Mouse (Mus musculus): ENCODE data around the gene Lypd4. TPM values are rescaled to one million over a fixed set of nuclear protein-coding genes. Genes with fewer than 3 reads are reported as not detected.
A peak's percentile ranks its signal among the peaks of the same experiment; 100 is the strongest.

Gene Lypd4
- polyA plus RNA-seq, 2 experiments: not detected

GRCm38 (mm10) chr7:24883896-24884692 lies 14.4 kb upstream of the Lypd4 start, which contains the start of gene Rps19:
Rps19 (plus strand) TSS chr7:24884371.
- H3K4me2 ChIP-seq (ENCODE audit: low read depth): peak within 1 kb of the TSS; percentile 65
- H3K9me3 ChIP-seq (ENCODE audit: control insufficient read depth, low read length): no peaks in the 10 kb centered on the region
- DNase-seq (ENCODE audit: low read depth in 3 of 3, low spot score in 3 of 3) (peak; percentile 98 to 99 (median 99)), ATAC-seq (ENCODE audit: insufficient read depth) (peak; percentile 92)
- under 1% methylated on average over 57 of the region's 57 CpGs for WGBS (ENCODE audit: insufficient replicate concordance)
- peaks cover 39% of the 10 kb centered on the region for H3K36me3 ChIP-seq (replicated peaks; ENCODE audit: control insufficient read depth, insufficient read depth, low read depth)
- TF ChIP-seq CTCF (IDR thresholded peaks at IDR 0.05; ENCODE audit: low read depth) (peak; percentile 82), EP300 (IDR thresholded peaks at IDR 0.05; ENCODE audit: low read depth) (peak; percentile 90)
- H3K27me3 ChIP-seq (ENCODE audit: control insufficient read depth, insufficient read depth, low read length): no peaks in the 10 kb centered on the region
- H3K4me3 ChIP-seq (ENCODE audit: insufficient read depth in 1 of 2, low read depth in 2 of 2, low read length in 2 of 2): peak within 1 kb of the TSS; percentile 87 to 89
- peak within 1 kb of the TSS; percentile 96 for H3K9ac ChIP-seq (replicated peaks)
- peak within 1 kb of the TSS; percentile 86 for H3K27ac ChIP-seq
- peaks cover 7 to 23% of the 10 kb centered on the region in 2 experiments; a peak in 3 of 4 replicates for H3K4me1 ChIP-seq (replicated peaks; ENCODE audit: control insufficient read depth in 2 of 2, insufficient read depth in 2 of 2, low read length in 1 of 2)

- DNase-seq (ENCODE audit: low read depth in 3 of 3, low spot score in 3 of 3) (no peak), ATAC-seq (ENCODE audit: insufficient read depth) (no peak)
- Histone ChIP-seq H3K36me3 (replicated peaks; ENCODE audit: control insufficient read depth, insufficient read depth, low read depth) (peaks cover 24% of the 10 kb centered on the region), H3K9me3 (ENCODE audit: control insufficient read depth, low read length) (no peaks in the 10 kb centered on the region), H3K4me1 (replicated peaks; ENCODE audit: control insufficient read depth in 2 of 2, insufficient read depth in 2 of 2, low read length in 1 of 2) (peaks cover 7 to 22% of the 10 kb centered on the region in 2 experiments; a peak in 3 of 4 replicates), H3K4me3 (ENCODE audit: insufficient read depth in 1 of 2, low read depth in 2 of 2, low read length in 2 of 2) (no peak overlapping the region), H3K27ac (no peak overlapping the region), H3K9ac (replicated peaks) (no peak overlapping the region), H3K4me2 (ENCODE audit: low read depth) (no peak overlapping the region), H3K27me3 (ENCODE audit: control insufficient read depth, insufficient read depth, low read length) (no peaks in the 10 kb centered on the region)
- TF ChIP-seq CTCF (IDR thresholded peaks at IDR 0.05; ENCODE audit: low read depth) (no peak), EP300 (IDR thresholded peaks at IDR 0.05; ENCODE audit: low read depth) (no peak)
- 83% methylated on average over 9 of the region's 9 CpGs for WGBS (ENCODE audit: insufficient replicate concordance)
Observed at GRCm38 (mm10) chr7:24882416-24883199, 12.9 kb upstream of the Lypd4 start.

DNA sequence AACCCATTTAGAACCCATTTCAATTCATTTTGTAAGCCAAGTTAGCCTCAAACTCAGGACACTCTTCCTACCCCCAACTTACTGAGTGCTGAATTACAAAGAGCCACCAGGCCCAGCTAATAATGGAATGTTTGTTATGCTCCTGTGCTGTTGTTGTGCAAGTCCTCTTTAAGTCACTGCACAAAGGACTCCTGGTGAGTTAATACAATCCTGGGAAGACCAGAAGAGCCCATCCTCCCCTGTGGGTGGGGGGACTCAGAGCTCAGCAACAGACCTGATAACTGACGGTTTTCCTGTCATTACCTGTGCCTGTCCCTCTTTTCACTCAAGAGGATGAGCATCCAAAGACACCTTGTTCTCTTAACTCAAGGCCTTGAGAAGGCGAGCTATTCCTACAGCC lies 9.9 kb upstream of the Lypd4 start:
- no peak for ATAC-seq (ENCODE audit: insufficient read depth)
- no peak overlapping the region for H3K4me3 ChIP-seq (ENCODE audit: insufficient read depth in 1 of 2, low read depth in 2 of 2, low read length in 2 of 2)
- 54% methylated on average over 2 of the region's 2 CpGs for WGBS (ENCODE audit: insufficient replicate concordance)

GRCm38 (mm10) chr7:24877588-24877987 lies 7.8 kb upstream of the Lypd4 start:
- no peak overlapping the region for H3K9ac ChIP-seq (replicated peaks)
- H3K4me2 ChIP-seq (ENCODE audit: low read depth): no peak overlapping the region
- H3K4me1 ChIP-seq (replicated peaks; ENCODE audit: control insufficient read depth in 2 of 2, insufficient read depth in 2 of 2, low read length in 1 of 2): peaks cover 0 to 2% of the 10 kb centered on the region in 2 experiments; a peak in 1 of 4 replicates
- H3K27ac ChIP-seq: no peak overlapping the region
- H3K36me3 ChIP-seq (replicated peaks; ENCODE audit: control insufficient read depth, insufficient read depth, low read depth): no peaks in the 10 kb centered on the region
- H3K9me3 ChIP-seq (ENCODE audit: control insufficient read depth, low read length): no peaks in the 10 kb centered on the region
- no peak for ATAC-seq (ENCODE audit: insufficient read depth)
- H3K4me3 ChIP-seq (ENCODE audit: insufficient read depth in 1 of 2, low read depth in 2 of 2, low read length in 2 of 2): no peak overlapping the region
- DNase-seq (ENCODE audit: low read depth in 3 of 3, low spot score in 3 of 3): no peak
- no peak for TF ChIP-seq CTCF (IDR thresholded peaks at IDR 0.05; ENCODE audit: low read depth)
- no peak for TF ChIP-seq EP300 (IDR thresholded peaks at IDR 0.05; ENCODE audit: low read depth)
- WGBS (ENCODE audit: insufficient replicate concordance): 60% methylated on average over 3 of the region's 3 CpGs
- H3K27me3 ChIP-seq (ENCODE audit: control insufficient read depth, insufficient read depth, low read length): no peaks in the 10 kb centered on the region

More for the DNA sequence above, 9.9 kb upstream of the Lypd4 start:
- Histone ChIP-seq H3K9me3 (ENCODE audit: control insufficient read depth, low read length) (no peaks in the 10 kb centered on the region), H3K9ac (replicated peaks) (no peak overlapping the region), H3K27me3 (ENCODE audit: control insufficient read depth, insufficient read depth, low read length) (no peaks in the 10 kb centered on the region), H3K36me3 (replicated peaks; ENCODE audit: control insufficient read depth, insufficient read depth, low read depth) (no peaks in the 10 kb centered on the region), H3K27ac (no peak overlapping the region), H3K4me1 (replicated peaks; ENCODE audit: control insufficient read depth in 2 of 2, insufficient read depth in 2 of 2, low read length in 1 of 2) (peaks cover 3 to 5% of the 10 kb centered on the region in 2 experiments; a peak in 3 of 4 replicates), H3K4me2 (ENCODE audit: low read depth) (no peak overlapping the region)
- no peak for DNase-seq (ENCODE audit: low read depth in 3 of 3, low spot score in 3 of 3)
- TF ChIP-seq EP300 (IDR thresholded peaks at IDR 0.05; ENCODE audit: low read depth): no peak
- no peak for TF ChIP-seq CTCF (IDR thresholded peaks at IDR 0.05; ENCODE audit: low read depth)

GRCm38 (mm10) chr7:24869080-24869479 lies 661 bp downstream of the Lypd4 start:
- Histone ChIP-seq H3K4me3 (ENCODE audit: insufficient read depth in 1 of 2, low read depth in 2 of 2, low read length in 2 of 2) (no peak overlapping the region), H3K9ac (replicated peaks) (no peak overlapping the region), H3K4me1 (replicated peaks; ENCODE audit: control insufficient read depth in 2 of 2, insufficient read depth in 2 of 2, low read length in 1 of 2) (no peaks in the 10 kb centered on the region; a peak in 1 of 4 replicates), H3K27me3 (ENCODE audit: control insufficient read depth, insufficient read depth, low read length) (peaks cover 15% of the 10 kb centered on the region), H3K27ac (no peak overlapping the region), H3K36me3 (replicated peaks; ENCODE audit: control insufficient read depth, insufficient read depth, low read depth) (no peaks in the 10 kb centered on the region), H3K4me2 (ENCODE audit: low read depth) (no peak overlapping the region), H3K9me3 (ENCODE audit: control insufficient read depth, low read length) (no peaks in the 10 kb centered on the region)
- DNase-seq (ENCODE audit: low read depth in 3 of 3, low spot score in 3 of 3) (no peak), ATAC-seq (ENCODE audit: insufficient read depth) (no peak)
- TF ChIP-seq CTCF (IDR thresholded peaks at IDR 0.05; ENCODE audit: low read depth): no peak
- WGBS (ENCODE audit: insufficient replicate concordance): 60% methylated on average over 17 of the region's 17 CpGs

Measured in liver, embryonic 14.5 days (tissue).